Mouse (Mus musculus) lung, adult 2 months (tissue): ENCODE results near the gene Thbs4.

Source experiments
- CTCF ChIP-seq: fragments of 200-500 bp; IDR thresholded peaks from 2 replicates; pipeline ENCODE4 v1.5.1; 2011; ENCODE audit warnings: mild to moderate bottlenecking, low read length, control low read depth; ENCODE audit not compliant: insufficient read depth
- POLR2A ChIP-seq: fragments of 200-500 bp; IDR thresholded peaks from 2 replicates; pipeline ENCODE4 v1.6.1; 2011; ENCODE audit warnings: low read depth, mild to moderate bottlenecking, control low read depth, low read length, borderline replicate concordance; ENCODE audit errors: extremely low read depth

DNA sequence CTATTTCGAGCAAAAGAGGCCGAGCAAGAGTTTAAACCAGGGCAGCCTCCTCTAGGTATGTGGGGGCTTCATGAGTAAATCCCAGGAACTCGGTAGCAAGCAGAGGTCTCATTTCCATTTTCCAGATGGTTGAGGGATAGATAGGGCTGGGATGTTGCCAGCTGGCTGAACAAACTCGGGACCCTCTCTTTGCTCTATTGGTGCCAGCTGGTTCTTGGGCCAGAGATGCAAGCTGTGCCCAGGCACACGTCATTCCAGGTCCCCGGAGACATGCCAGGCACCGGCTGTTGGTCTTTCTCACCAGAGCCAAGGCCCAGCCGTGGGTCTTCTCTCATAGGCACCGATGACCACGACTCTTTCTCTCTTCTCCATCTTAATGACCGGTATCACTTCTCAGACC is 60.9 kb downstream of the Thbs4 start:
- TF ChIP-seq CTCF = no peak
- TF ChIP-seq POLR2A = no peak
